15 mouse cellular contexts compared by ENCODE assay signal in the genomic region with DNA sequence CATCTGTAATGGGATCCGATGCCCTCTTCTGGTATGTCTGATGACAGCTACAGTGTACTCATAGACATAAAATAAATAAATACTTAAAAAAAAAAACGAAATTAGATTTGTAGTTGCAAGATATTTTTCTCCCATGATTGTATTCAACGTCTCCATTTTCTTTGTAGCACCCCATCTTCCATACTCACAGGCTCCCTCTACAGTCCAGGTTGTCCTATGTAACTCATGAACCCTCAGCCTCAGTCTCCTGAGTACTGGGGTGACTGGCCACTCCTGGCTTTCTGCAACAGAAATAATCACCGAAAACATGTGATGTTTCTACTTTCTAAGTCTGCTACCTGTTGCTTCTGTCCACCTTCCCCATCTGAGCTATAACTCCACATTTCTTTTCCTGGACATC. TPM values are rescaled to one million over a fixed set of nuclear protein-coding genes. Genes with fewer than 3 reads are reported as not detected.
DNase-seq lines count a peak whose midpoint lies in the region; ATAC-seq and TF ChIP-seq lines count a peak whose summit lies in the region.
"Had no signal": no experiment of that assay in that cellular context is flagged by ENCODE, and none has a peak within 500 bp of the region (broad histone marks: within the 10 kb centered on the region; RNA-seq: fewer than 3 reads in every experiment).

No protein-coding gene starts in this region.

- no peak overlapping the region for H3K9ac ChIP-seq in kidney, postnatal 0 days (ENCODE audit: low read depth, low read length)
- no peak overlapping the region for H3K9ac ChIP-seq in kidney, embryonic 15.5 days
- H3K9ac ChIP-seq in midbrain, postnatal 0 days (replicated peaks; ENCODE audit: low read length, poor library complexity, severe bottlenecking): no peak overlapping the region
- H3K9ac ChIP-seq in midbrain, embryonic 14.5 days (replicated peaks; ENCODE audit: low read length): no peak overlapping the region
- H3K9ac ChIP-seq: hindbrain, embryonic 15.5 days; stomach, embryonic 15.5 days had no signal

- no peak for TF ChIP-seq POLR2A in brain, embryonic 14.5 days (IDR thresholded peaks at IDR 0.05; ENCODE audit: borderline replicate concordance, extremely low read depth, insufficient read depth, insufficient read length, poor library complexity, severe bottlenecking)

- H3K36me3 ChIP-seq in kidney, postnatal 0 days (ENCODE audit: insufficient read depth, low read length): no peaks in the 10 kb centered on the region
- H3K36me3 ChIP-seq in kidney, embryonic 15.5 days: no peaks in the 10 kb centered on the region
- H3K36me3 ChIP-seq in midbrain, postnatal 0 days (ENCODE audit: insufficient read depth, low read length): no peaks in the 10 kb centered on the region
- no peaks in the 10 kb centered on the region for H3K36me3 ChIP-seq in midbrain, embryonic 14.5 days (ENCODE audit: control insufficient read depth, insufficient read depth, low read length)
- H3K36me3 ChIP-seq: hindbrain, embryonic 15.5 days; stomach, embryonic 15.5 days had no signal

- H3K27me3 ChIP-seq in kidney, postnatal 0 days (ENCODE audit: insufficient read depth, low read length): no peaks in the 10 kb centered on the region
- no peaks in the 10 kb centered on the region for H3K27me3 ChIP-seq in kidney, embryonic 15.5 days
- peaks cover 12% of the 10 kb centered on the region; the same call in 1 of the 2 replicates for H3K27me3 ChIP-seq in midbrain, postnatal 0 days (ENCODE audit: insufficient read depth, low read length)
- H3K27me3 ChIP-seq in midbrain, embryonic 14.5 days (ENCODE audit: control insufficient read depth, insufficient read depth, low read length): peaks cover 12% of the 10 kb centered on the region
- H3K27me3 ChIP-seq: stomach, embryonic 15.5 days had no signal

- peak; percentile 50 for TF ChIP-seq CTCF in kidney, postnatal 0 days (IDR thresholded peaks at IDR 0.05; ENCODE audit: low read depth)
- TF ChIP-seq CTCF in midbrain, postnatal 0 days (IDR thresholded peaks at IDR 0.05): peak; percentile 25; the same call in 1 of the 2 replicates
- TF ChIP-seq CTCF in brain, embryonic 14.5 days (IDR thresholded peaks at IDR 0.05; ENCODE audit: borderline replicate concordance, extremely low read depth, insufficient read depth, insufficient read length): 0 out of 2 replicates have a peak, but pooled peaks have one; percentile 1

- H3K9me3 ChIP-seq in kidney, postnatal 0 days (replicated peaks; ENCODE audit: low read length): no peaks in the 10 kb centered on the region
- H3K9me3 ChIP-seq in kidney, embryonic 15.5 days (replicated peaks): no peaks in the 10 kb centered on the region
- no peaks in the 10 kb centered on the region for H3K9me3 ChIP-seq in midbrain, postnatal 0 days (ENCODE audit: low read length)
- H3K9me3 ChIP-seq in midbrain, embryonic 14.5 days (ENCODE audit: control insufficient read depth, low read length): no peaks in the 10 kb centered on the region
- H3K9me3 ChIP-seq: hindbrain, embryonic 15.5 days; limb, embryonic 12.5 days; stomach, embryonic 15.5 days had no signal

- no peak for ATAC-seq in kidney, postnatal 0 days (replicated peaks; ENCODE audit: low FRiP score, low read depth)
- no peak for ATAC-seq in kidney, embryonic 15.5 days (replicated peaks; ENCODE audit: low FRiP score)
- ATAC-seq in midbrain, postnatal 0 days (ENCODE audit: low FRiP score): no peak
- ATAC-seq in midbrain, embryonic 14.5 days (ENCODE audit: low FRiP score, low TSS enrichment): no peak
- no peak for ATAC-seq in inflammation-experienced regulatory T-cells, adult 6 months
- no peak for ATAC-seq in granulocyte monocyte progenitor cell, adult 5-6 weeks (replicated peaks; ENCODE audit: poor library complexity, severe bottlenecking)

- 76% methylated on average over 4 of the region's 4 CpGs for WGBS in kidney, postnatal 0 days
- WGBS in kidney, embryonic 15.5 days: 73% methylated on average over 4 of the region's 4 CpGs
- WGBS in midbrain, postnatal 0 days: 71% methylated on average over 4 of the region's 4 CpGs
- WGBS in midbrain, embryonic 14.5 days: 73% methylated on average over 4 of the region's 4 CpGs

- peaks cover 11% of the 10 kb centered on the region; the same call in 1 of the 2 replicates for H3K4me1 ChIP-seq in kidney, postnatal 0 days (replicated peaks; ENCODE audit: insufficient read depth, low read length)
- H3K4me1 ChIP-seq in kidney, embryonic 15.5 days: peaks cover 35% of the 10 kb centered on the region
- 0 out of 2 replicates have a peak, but pooled peaks cover 4% of the 10 kb centered on the region for H3K4me1 ChIP-seq in midbrain, postnatal 0 days (ENCODE audit: insufficient read depth, low read length)
- 0 out of 2 replicates have a peak, but pooled peaks cover 6% of the 10 kb centered on the region for H3K4me1 ChIP-seq in midbrain, embryonic 14.5 days (ENCODE audit: control insufficient read depth, insufficient read depth, low read length)

- no peak overlapping the region for H3K4me2 ChIP-seq in kidney, postnatal 0 days (ENCODE audit: low read length)
- H3K4me2 ChIP-seq in kidney, embryonic 15.5 days: no peak overlapping the region
- H3K4me2 ChIP-seq in midbrain, postnatal 0 days (ENCODE audit: low read depth, low read length, poor library complexity, severe bottlenecking): no peak overlapping the region
- H3K4me2 ChIP-seq in midbrain, embryonic 14.5 days (ENCODE audit: low read length): no peak overlapping the region

- no peak overlapping the region for H3K4me3 ChIP-seq in kidney, postnatal 0 days (replicated peaks; ENCODE audit: low read depth, low read length)
- H3K4me3 ChIP-seq in kidney, embryonic 15.5 days (replicated peaks): no peak overlapping the region
- no peak overlapping the region for H3K4me3 ChIP-seq in midbrain, postnatal 0 days (ENCODE audit: low read depth, low read length)
- no peak overlapping the region for H3K4me3 ChIP-seq in midbrain, embryonic 14.5 days (replicated peaks; ENCODE audit: low read depth, low read length)
- H3K4me3 ChIP-seq: hindbrain, embryonic 15.5 days had no signal

- DNase-seq in kidney, postnatal 0 days (ENCODE audit: low spot score): no peak
- no peak for DNase-seq in midbrain, postnatal 0 days (ENCODE audit: low spot score)
- no peak for DNase-seq in midbrain, embryonic 14.5 days
- DNase-seq in brain, embryonic 14.5 days (ENCODE audit: low read depth): no peak
- DNase-seq: adrenal gland, postnatal 10 days; cerebellum, postnatal 25 days; kidney, postnatal 10 days; layer of hippocampus, postnatal 36 days had no signal

- H3K27ac ChIP-seq in kidney, postnatal 0 days: no peak overlapping the region
- H3K27ac ChIP-seq in kidney, embryonic 15.5 days: no peak overlapping the region
- no peak overlapping the region for H3K27ac ChIP-seq in midbrain, postnatal 0 days (ENCODE audit: low read depth, low read length)
- no peak overlapping the region for H3K27ac ChIP-seq in midbrain, embryonic 14.5 days (replicated peaks; ENCODE audit: low read depth, low read length)
- H3K27ac ChIP-seq: hindbrain, embryonic 15.5 days; limb, embryonic 12.5 days; stomach, embryonic 15.5 days had no signal

RNA-seq across cellular contexts. Expression of a gene that starts 1.0 kb away (rescaled TPM):
- 23.2 and 25.1 TPM in 2 replicates for polyA plus RNA-seq in kidney, postnatal 0 days (2015; fragmentation: Nextera tagmentation; extraction: Ambion mirVana)
- polyA plus RNA-seq in kidney, embryonic 15.5 days (2015; fragmentation: Nextera tagmentation; extraction: Ambion mirVana): 26.8 and 27.4 TPM in 2 replicates
- 12.9 and 20.4 TPM in 2 replicates for total RNA-seq in midbrain, postnatal 0 days (2014; rRNA removed)
- polyA plus RNA-seq in midbrain, postnatal 0 days (2015; fragmentation: Nextera tagmentation; extraction: Ambion mirVana): 5.4 and 5.7 TPM in 2 replicates
- polyA plus RNA-seq in midbrain, embryonic 14.5 days (2014; fragmentation: Nextera tagmentation; extraction: Ambion mirVana): 3.6 and 5.2 TPM in 2 replicates
- 18.1 and 25.8 TPM in 2 replicates for polyA plus RNA-seq in brain, embryonic 14.5 days (2012; rRNA removed)
- polyA plus RNA-seq in inflammation-experienced regulatory T-cells, adult 6 months (2017; shearing (Covaris generic)): under 1 TPM in 1 of 3 experiments, not detected in 2; 0.32 TPM
- 2.0 and 5.1 TPM in 2 replicates for total RNA-seq in granulocyte monocyte progenitor cell, adult 5-6 weeks (2014; fragmentation: Nextera tagmentation)
- total RNA-seq in granulocyte monocyte progenitor cell, adult 5-6 weeks (2017): 0.86 and 1.5 TPM in 2 replicates

RNA-seq across cellular contexts. Expression of a gene that starts 15.8 kb away (rescaled TPM):
- 8.5 and 10.1 TPM in 2 replicates for polyA plus RNA-seq in kidney, postnatal 0 days (2015; fragmentation: Nextera tagmentation; extraction: Ambion mirVana)
- 4.3 and 4.9 TPM in 2 replicates for polyA plus RNA-seq in kidney, embryonic 15.5 days (2015; fragmentation: Nextera tagmentation; extraction: Ambion mirVana)
- 9.3 and 10.1 TPM in 2 replicates for total RNA-seq in midbrain, postnatal 0 days (2014; rRNA removed)
- 4.2 and 5.3 TPM in 2 replicates for polyA plus RNA-seq in midbrain, postnatal 0 days (2015; fragmentation: Nextera tagmentation; extraction: Ambion mirVana)
- 2.9 and 3.6 TPM in 2 replicates for polyA plus RNA-seq in midbrain, embryonic 14.5 days (2014; fragmentation: Nextera tagmentation; extraction: Ambion mirVana)
- 4.0 and 4.5 TPM in 2 replicates for polyA plus RNA-seq in brain, embryonic 14.5 days (2012; rRNA removed)
- polyA plus RNA-seq in inflammation-experienced regulatory T-cells, adult 6 months (2017; shearing (Covaris generic)): under 1 TPM in 2 of 3 experiments, not detected in 1; 0.16 to 0.78 TPM
- total RNA-seq in granulocyte monocyte progenitor cell, adult 5-6 weeks (2014; fragmentation: Nextera tagmentation): not detected in 2 replicates
- total RNA-seq in granulocyte monocyte progenitor cell, adult 5-6 weeks (2017): 0.10 TPM in 1 of 2 replicates, not detected in the other
- polyA plus RNA-seq: small intestine, adult 2 months had no signal

RNA-seq across cellular contexts. Expression of a gene that starts 21.7 kb away (rescaled TPM):
- polyA plus RNA-seq in kidney, postnatal 0 days (2015; fragmentation: Nextera tagmentation; extraction: Ambion mirVana): 6.5 and 6.9 TPM in 2 replicates
- 10.3 and 12.6 TPM in 2 replicates for polyA plus RNA-seq in kidney, embryonic 15.5 days (2015; fragmentation: Nextera tagmentation; extraction: Ambion mirVana)
- 45.4 and 51.8 TPM in 2 replicates for total RNA-seq in midbrain, postnatal 0 days (2014; rRNA removed)
- 23.5 and 23.7 TPM in 2 replicates for polyA plus RNA-seq in midbrain, postnatal 0 days (2015; fragmentation: Nextera tagmentation; extraction: Ambion mirVana)
- 24.4 and 32.5 TPM in 2 replicates for polyA plus RNA-seq in midbrain, embryonic 14.5 days (2014; fragmentation: Nextera tagmentation; extraction: Ambion mirVana)
- 63.9 and 67.7 TPM in 2 replicates for polyA plus RNA-seq in brain, embryonic 14.5 days (2012; rRNA removed)
- polyA plus RNA-seq in inflammation-experienced regulatory T-cells, adult 6 months (2017; shearing (Covaris generic)): 1 to 10 TPM; 2.1 to 7.7 (median 4.7) TPM
- total RNA-seq in granulocyte monocyte progenitor cell, adult 5-6 weeks (2014; fragmentation: Nextera tagmentation): 9.3 and 9.5 TPM in 2 replicates
- total RNA-seq in granulocyte monocyte progenitor cell, adult 5-6 weeks (2017): 8.3 and 9.1 TPM in 2 replicates

RNA-seq across cellular contexts. Expression of a gene that starts 31.0 kb away (rescaled TPM):
- polyA plus RNA-seq in kidney, postnatal 0 days (2015; fragmentation: Nextera tagmentation; extraction: Ambion mirVana): 6.3 and 7.4 TPM in 2 replicates
- polyA plus RNA-seq in kidney, embryonic 15.5 days (2015; fragmentation: Nextera tagmentation; extraction: Ambion mirVana): 10.2 and 11.1 TPM in 2 replicates
- total RNA-seq in midbrain, postnatal 0 days (2014; rRNA removed): 9.2 and 10.9 TPM in 2 replicates
- polyA plus RNA-seq in midbrain, postnatal 0 days (2015; fragmentation: Nextera tagmentation; extraction: Ambion mirVana): 8.8 and 9.8 TPM in 2 replicates
- polyA plus RNA-seq in midbrain, embryonic 14.5 days (2014; fragmentation: Nextera tagmentation; extraction: Ambion mirVana): 11.9 and 12.7 TPM in 2 replicates
- polyA plus RNA-seq in brain, embryonic 14.5 days (2012; rRNA removed): 16.3 and 17.6 TPM in 2 replicates
- 10 to 100 TPM; 13.1 to 17.8 (median 13.5) TPM for polyA plus RNA-seq in inflammation-experienced regulatory T-cells, adult 6 months (2017; shearing (Covaris generic))
- 13.3 and 18.6 TPM in 2 replicates for total RNA-seq in granulocyte monocyte progenitor cell, adult 5-6 weeks (2014; fragmentation: Nextera tagmentation)
- total RNA-seq in granulocyte monocyte progenitor cell, adult 5-6 weeks (2017): 5.9 and 6.4 TPM in 2 replicates
